Mouse (Mus musculus) heart, adult 2 months (tissue): ENCODE measurements at regions not wholly inside any gene's neighbourhood (a gene's known extent, or its start where the extent isn't known, plus 50 kb on each side); places are given as distances from the start of the nearest gene placed in this dataset.

Experiments
- CTCF ChIP-seq: fragments of 200-600 bp; IDR thresholded peaks from 2 replicates; pipeline ENCODE4 v1.8.1; 2022; ENCODE audit warnings: antibody characterized with exemption, mild to moderate bottlenecking, moderate library complexity
- POLR2A ChIP-seq: fragments of 200-500 bp; IDR thresholded peaks from 2 replicates; pipeline ENCODE4 v1.6.1; 2011; ENCODE audit warnings: mild to moderate bottlenecking, low read depth, low read length, control low read depth; ENCODE audit not compliant: insufficient read depth

GRCm38 (mm10) chr10:51941192-51941591, 81.1 kb upstream of the Vgll2 start:
- TF ChIP-seq CTCF (no peak), POLR2A (no peak)
